Mouse (Mus musculus) thymus, adult 2 months (tissue): ENCODE measurements around the gene Kcnk6.

ENCODE experiments used
- CTCF ChIP-seq: fragments of 200-500 bp; IDR thresholded peaks from 2 replicates; pipeline ENCODE4 v1.5.1; 2012; ENCODE audit warnings: mild to moderate bottlenecking, control low read depth, low read length, moderate library complexity, borderline replicate concordance; ENCODE audit not compliant: control insufficient read depth, poor library complexity, insufficient read depth; ENCODE audit errors: extremely low read depth
- POLR2A ChIP-seq: fragments of 200-500 bp; IDR thresholded peaks from 2 replicates; pipeline ENCODE4 v1.6.1; 2012; ENCODE audit warnings: mild to moderate bottlenecking, low read length, control low read depth, moderate library complexity; ENCODE audit not compliant: control insufficient read depth, poor library complexity, insufficient read depth; ENCODE audit errors: extremely low read depth

DNA sequence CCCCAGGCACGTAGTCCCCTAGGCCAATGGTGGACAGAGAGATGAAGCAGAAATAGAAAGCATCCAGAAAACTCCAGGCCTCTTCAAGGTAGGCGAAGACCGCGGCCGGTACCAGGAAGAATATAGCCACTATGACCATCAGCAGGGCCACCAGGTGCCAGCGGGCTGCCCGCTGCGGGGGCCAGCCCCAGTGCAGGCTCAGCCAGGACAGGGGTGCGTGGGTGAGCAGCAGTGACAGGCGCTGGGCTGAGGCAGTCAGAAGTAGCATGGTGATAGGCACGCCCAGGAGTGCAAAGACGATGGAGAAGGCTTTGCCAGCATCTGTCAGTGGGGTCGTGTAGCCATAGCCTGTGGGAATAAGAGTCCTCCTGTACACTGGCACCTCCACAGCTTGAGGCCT is 6.8 kb downstream of the Kcnk6 start:
- TF ChIP-seq CTCF (no peak), POLR2A (no peak)
